Mouse (Mus musculus) liver, embryonic 15.5 days (tissue): ENCODE data around the gene Fam102a. TPM values are rescaled to one million over a fixed set of nuclear protein-coding genes. Genes with fewer than 3 reads are reported as not detected.

ENCODE experiments used
- ATAC-seq: fragments of 200-750 bp; cut with Nextera tagmentation; 2 replicates; pipeline ENCODE4 v1.8.0; 2017; ENCODE audit warnings: moderate number of reproducible peaks, mild to moderate bottlenecking, moderate library complexity; ENCODE audit not compliant: insufficient read depth
- H3K27ac ChIP-seq: fragments of 300-500 bp; sonication (generic); replicated peaks from 2 replicates; pipeline ENCODE4 v1.5.1; 2015; ENCODE audit warnings: mild to moderate bottlenecking, inconsistent platforms
- H3K27me3 ChIP-seq: fragments of 300-500 bp; sonication (generic); 2 replicates; pipeline ENCODE4 v1.6.1; 2015; ENCODE audit warnings: mild to moderate bottlenecking, inconsistent platforms
- H3K36me3 ChIP-seq: fragments of 300-500 bp; sonication (generic); replicated peaks from 2 replicates; pipeline ENCODE4 v1.6.1; 2015; ENCODE audit warnings: moderate library complexity, mild to moderate bottlenecking, inconsistent platforms
- H3K4me1 ChIP-seq: fragments of 300-500 bp; sonication (generic); replicated peaks from 2 replicates; pipeline ENCODE4 v1.6.1; 2015; ENCODE audit warnings: inconsistent platforms
- H3K4me2 ChIP-seq: fragments of 300-500 bp; sonication (generic); 2 replicates; pipeline ENCODE4 v1.6.1; 2015; ENCODE audit warnings: moderate library complexity, mild to moderate bottlenecking, inconsistent platforms
- H3K4me3 ChIP-seq: fragments of 300-500 bp; sonication (generic); replicated peaks from 2 replicates; pipeline ENCODE4 v1.5.1; 2015; ENCODE audit warnings: mild to moderate bottlenecking, inconsistent platforms
- H3K9ac ChIP-seq: fragments of 300-500 bp; sonication (generic); 2 replicates; pipeline ENCODE4 v1.6.1; 2015; ENCODE audit warnings: moderate library complexity, mild to moderate bottlenecking, inconsistent platforms
- H3K9me3 ChIP-seq: fragments of 300-500 bp; sonication (generic); replicated peaks from 2 replicates; pipeline ENCODE4 v1.6.1; 2016; ENCODE audit warnings: inconsistent platforms
- WGBS: fragments of 180-500 bp; shearing (Covaris S2); methylation state at CpG from one replicate; pipeline ENCODE4 v1.1.7; 2015; ENCODE audit warnings: mixed read lengths; ENCODE audit not compliant: insufficient replicate concordance; 5-methylcytosine and 5-hydroxymethylcytosine counted together
- polyA plus RNA-seq: library from polyadenylated mRNA; unstranded; fragments of >200 nt; fragmentation: Nextera tagmentation; extraction: Ambion mirVana; gene quantifications from 2 replicates; pipeline ENCODE4 v1.2.1, GENCODE M21; 2015

Fam102a gene
- polyA plus RNA-seq, 1 experiment from 2014 or later: 1.3 TPM

DNA sequence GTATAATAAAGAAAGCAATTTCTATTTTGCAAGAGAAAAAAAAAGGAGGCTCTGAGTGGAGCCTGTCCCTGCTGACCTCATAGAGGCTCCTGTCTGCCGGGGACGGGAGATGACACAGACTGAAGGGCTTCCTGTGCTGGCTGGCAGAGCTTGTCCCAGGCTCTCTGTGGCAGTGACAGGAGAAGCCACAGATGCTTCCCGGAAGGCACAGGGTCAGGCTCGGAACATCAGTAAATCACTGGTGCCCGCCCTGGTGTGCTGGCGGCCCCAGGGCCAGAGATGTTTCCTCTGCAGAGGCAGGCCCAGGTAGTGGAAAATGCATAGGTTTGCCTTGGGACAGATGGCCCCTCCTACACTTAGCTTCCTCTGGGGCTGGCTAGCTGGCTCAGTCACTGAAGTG lies 20.8 kb upstream of the Fam102a start:
- WGBS: 19% methylated on average over 6 of the region's 6 CpGs
- no peaks in the 10 kb centered on the region for H3K36me3 ChIP-seq
- H3K4me1 ChIP-seq: peaks cover 3% of the 10 kb centered on the region; the same call in 1 of the 2 replicates
- no peaks in the 10 kb centered on the region for H3K27me3 ChIP-seq
- ATAC-seq: no peak
- H3K27ac ChIP-seq: no peak overlapping the region
- no peak overlapping the region for H3K4me3 ChIP-seq
- no peaks in the 10 kb centered on the region for H3K9me3 ChIP-seq
- no peak overlapping the region for H3K9ac ChIP-seq
- no peak overlapping the region for H3K4me2 ChIP-seq

DNA sequence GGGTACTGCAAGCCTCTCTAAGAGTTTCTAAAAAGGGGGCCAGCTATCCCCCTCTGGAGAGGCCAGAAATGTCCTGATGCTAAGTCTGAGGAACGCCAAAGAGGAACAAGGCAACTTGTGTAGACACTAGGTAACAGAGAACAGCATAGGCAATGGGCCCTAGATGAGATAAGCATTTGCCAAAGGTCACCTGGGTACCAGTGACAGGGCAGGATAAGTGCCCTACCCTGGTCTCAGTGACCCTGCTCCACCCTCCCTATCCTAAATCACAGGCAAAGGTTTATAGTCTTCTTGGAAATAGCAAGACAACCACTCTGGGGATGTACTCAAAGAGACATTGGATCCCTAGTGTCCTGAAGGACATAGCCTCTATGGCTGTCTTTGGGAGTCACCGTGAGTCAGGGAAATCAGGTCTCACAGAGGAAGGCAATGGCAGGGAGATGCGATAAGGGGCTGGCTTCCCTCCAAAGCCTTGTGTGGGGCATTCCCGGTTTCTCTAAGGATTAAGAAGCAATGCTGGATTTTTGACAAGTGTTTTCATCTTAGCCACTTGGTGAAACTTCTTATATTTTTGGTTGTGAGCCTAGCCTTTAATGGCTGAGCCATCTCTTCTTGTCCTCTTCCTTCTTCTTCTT lies 17.8 kb upstream of the Fam102a start:
- no peak for ATAC-seq

DNA sequence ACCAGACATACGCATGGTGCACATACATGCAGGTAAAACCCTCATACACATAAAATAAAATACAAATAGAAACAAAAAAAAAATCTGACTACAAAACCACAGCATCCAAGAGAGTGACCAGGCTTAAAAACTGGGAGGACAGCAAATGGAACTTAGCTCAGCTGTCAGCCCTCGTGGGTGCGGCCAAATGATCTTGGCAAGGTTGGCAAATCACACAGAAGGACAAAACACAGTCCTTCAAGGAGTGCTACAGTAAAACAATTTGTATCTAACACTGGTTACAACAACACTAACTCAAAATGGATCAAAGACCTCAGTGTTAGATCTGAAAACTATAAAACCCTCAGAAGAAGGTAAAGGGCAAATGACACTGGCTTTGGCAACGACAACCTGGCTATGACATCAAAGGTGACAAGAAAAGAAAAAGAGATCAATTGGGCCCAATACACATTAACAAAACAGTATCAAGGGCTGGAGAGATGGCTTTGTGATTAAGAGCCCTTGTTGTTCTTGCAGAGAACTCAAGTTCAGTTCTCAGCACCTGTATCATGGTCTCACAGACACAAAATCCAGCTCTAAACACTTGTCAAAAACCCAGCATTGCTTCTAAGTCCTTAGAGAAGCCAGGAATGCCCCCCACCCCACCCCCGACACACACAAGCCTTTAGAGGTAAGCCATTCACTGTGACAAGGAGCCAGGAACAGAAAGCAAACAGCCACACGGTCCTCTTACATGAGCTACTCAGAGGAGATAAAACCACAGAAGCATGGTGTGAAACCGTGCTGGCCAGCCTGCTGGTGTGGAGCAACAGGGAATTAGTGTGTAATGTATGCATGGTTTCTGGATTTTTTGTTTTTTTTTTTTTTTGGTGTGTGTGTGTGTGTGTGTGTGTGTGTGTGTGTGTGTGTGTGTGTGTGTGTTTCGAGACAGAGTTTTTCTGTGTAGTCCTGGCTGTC lies 14.8 kb upstream of the Fam102a start:
- no peak overlapping the region for H3K27ac ChIP-seq
- no peaks in the 10 kb centered on the region for H3K9me3 ChIP-seq
- H3K9ac ChIP-seq: no peak overlapping the region
- H3K4me2 ChIP-seq: no peak overlapping the region
- WGBS: 49% methylated on average over 8 of the region's 8 CpGs
- no peaks in the 10 kb centered on the region for H3K27me3 ChIP-seq
- H3K36me3 ChIP-seq: no peaks in the 10 kb centered on the region
- H3K4me1 ChIP-seq: peaks cover 7% of the 10 kb centered on the region; the same call in 1 of the 2 replicates
- no peak overlapping the region for H3K4me3 ChIP-seq
- no peak for ATAC-seq

More for the DNA sequence above, 17.8 kb upstream of the Fam102a start:
- Histone ChIP-seq H3K27ac (no peak overlapping the region), H3K27me3 (no peaks in the 10 kb centered on the region), H3K9ac (no peak overlapping the region), H3K36me3 (no peaks in the 10 kb centered on the region), H3K4me2 (no peak overlapping the region), H3K9me3 (no peaks in the 10 kb centered on the region), H3K4me3 (no peak overlapping the region), H3K4me1 (0 out of 2 replicates have a peak, but pooled peaks cover 3% of the 10 kb centered on the region)
- WGBS: 66% methylated on average over 4 of the region's 4 CpGs

- Histone ChIP-seq H3K4me3 (no peak overlapping the region), H3K36me3 (no peaks in the 10 kb centered on the region), H3K27me3 (no peaks in the 10 kb centered on the region), H3K4me1 (peaks cover 12% of the 10 kb centered on the region; the same call in 1 of the 2 replicates), H3K27ac (no peak overlapping the region), H3K9me3 (no peaks in the 10 kb centered on the region), H3K9ac (no peak overlapping the region), H3K4me2 (no peak overlapping the region)
- ATAC-seq: peak; percentile 68
- 62% methylated on average over 13 of the region's 13 CpGs for WGBS
These were observed 10.5 kb upstream of the Fam102a start for GRCm38 (mm10) chr2:32524536-32525031.

GRCm38 (mm10) chr2:32525816-32526215 lies 9.3 kb upstream of the Fam102a start:
- Histone ChIP-seq H3K4me1 (peaks cover 12% of the 10 kb centered on the region; the same call in 1 of the 2 replicates), H3K4me3 (no peak overlapping the region), H3K27ac (no peak overlapping the region), H3K9ac (no peak overlapping the region), H3K9me3 (no peaks in the 10 kb centered on the region), H3K36me3 (no peaks in the 10 kb centered on the region), H3K27me3 (no peaks in the 10 kb centered on the region), H3K4me2 (no peak overlapping the region)
- no peak for ATAC-seq
- 73% methylated on average over 12 of the region's 12 CpGs for WGBS

GRCm38 (mm10) chr2:32527468-32527966 lies 7.6 kb upstream of the Fam102a start:
- Histone ChIP-seq H3K9me3 (no peaks in the 10 kb centered on the region), H3K9ac (no peak overlapping the region), H3K36me3 (no peaks in the 10 kb centered on the region), H3K27ac (no peak overlapping the region), H3K27me3 (no peaks in the 10 kb centered on the region), H3K4me3 (no peak overlapping the region), H3K4me1 (peaks cover 12% of the 10 kb centered on the region; the same call in 1 of the 2 replicates), H3K4me2 (no peak overlapping the region; the same call in 1 of the 2 replicates)
- ATAC-seq: no peak
- WGBS: 64% methylated on average over 14 of the region's 14 CpGs

DNA sequence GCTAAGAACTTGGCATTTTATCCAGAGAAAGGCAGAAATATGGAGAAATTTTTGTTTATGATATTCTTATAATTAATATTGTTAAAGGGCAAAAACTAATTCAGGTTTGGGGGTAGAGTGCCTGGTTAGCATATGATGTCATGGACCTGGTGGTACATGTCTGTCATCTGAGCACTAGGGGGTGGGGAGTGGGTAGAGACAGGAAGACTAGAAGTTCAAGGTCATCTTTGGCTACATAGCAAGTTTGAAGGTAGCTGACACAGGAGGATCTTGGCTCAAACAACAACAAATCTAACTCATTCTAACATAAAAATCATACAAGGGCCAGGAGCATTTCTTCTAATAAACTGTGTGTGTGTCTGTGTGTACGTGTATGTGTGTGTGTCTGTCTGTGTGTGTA lies 6.8 kb upstream of the Fam102a start:
- Histone ChIP-seq H3K4me1 (peaks cover 12% of the 10 kb centered on the region; the same call in 1 of the 2 replicates), H3K27me3 (peaks cover 3% of the 10 kb centered on the region), H3K9ac (no peak overlapping the region), H3K4me2 (no peak overlapping the region), H3K9me3 (no peaks in the 10 kb centered on the region), H3K36me3 (no peaks in the 10 kb centered on the region), H3K27ac (no peak overlapping the region), H3K4me3 (no peak overlapping the region)
- WGBS: 56% methylated on average over 1 of the region's 1 CpGs
- ATAC-seq: no peak

DNA sequence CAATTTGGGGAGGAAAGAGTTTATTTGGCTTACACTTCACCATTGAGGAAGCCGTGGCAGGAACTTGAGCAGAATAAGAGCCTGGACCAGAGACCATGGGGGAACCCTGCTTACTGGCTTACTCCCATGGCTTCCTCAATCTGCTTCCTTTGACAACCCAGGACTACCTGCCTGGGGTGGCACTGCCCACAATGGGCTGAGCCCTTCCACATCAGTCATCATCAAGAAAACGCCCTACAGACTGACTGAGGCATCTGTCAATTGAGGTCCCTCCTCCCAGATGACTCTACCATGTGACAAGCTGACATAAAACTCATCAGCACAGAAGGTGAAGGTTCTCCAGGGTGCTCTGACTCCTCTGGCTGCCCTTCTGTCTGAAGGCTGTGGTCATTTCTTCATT lies 4.7 kb upstream of the Fam102a start:
- Histone ChIP-seq H3K4me3 (no peak overlapping the region), H3K4me1 (peaks cover 19% of the 10 kb centered on the region), H3K4me2 (no peak overlapping the region), H3K36me3 (no peaks in the 10 kb centered on the region), H3K27ac (no peak overlapping the region), H3K9me3 (no peaks in the 10 kb centered on the region), H3K27me3 (peaks cover 19% of the 10 kb centered on the region), H3K9ac (no peak overlapping the region)
- 21% methylated on average over 2 of the region's 2 CpGs for WGBS
- ATAC-seq: no peak

DNA sequence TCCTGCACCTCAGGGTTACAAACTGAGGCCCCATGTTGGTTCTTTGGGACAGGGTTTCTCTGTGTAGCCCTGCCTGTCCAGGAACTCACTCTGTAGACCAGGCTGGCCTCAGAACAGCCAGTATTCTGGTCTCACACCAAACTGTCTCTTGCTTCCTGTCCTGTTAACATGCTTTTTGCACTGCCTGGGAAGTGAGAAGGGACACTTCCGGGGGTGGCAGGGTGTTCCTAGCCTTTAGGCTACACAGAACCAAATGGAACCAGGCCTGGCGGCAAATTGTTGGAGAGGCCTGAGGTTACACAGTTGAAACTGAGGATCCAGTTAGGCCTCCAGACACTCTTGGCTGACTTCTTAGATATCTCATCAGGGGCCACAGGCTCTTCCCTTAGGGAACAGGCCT lies 2.0 kb upstream of the Fam102a start:
- H3K4me1 ChIP-seq: peaks cover 38% of the 10 kb centered on the region
- H3K27ac ChIP-seq: no peak overlapping the region
- no peaks in the 10 kb centered on the region for H3K9me3 ChIP-seq
- no peak overlapping the region for H3K4me2 ChIP-seq
- no peak overlapping the region for H3K9ac ChIP-seq
- WGBS: 71% methylated on average over 2 of the region's 2 CpGs
- H3K27me3 ChIP-seq: peaks cover 46% of the 10 kb centered on the region
- no peaks in the 10 kb centered on the region for H3K36me3 ChIP-seq
- H3K4me3 ChIP-seq: no peak overlapping the region
- no peak for ATAC-seq

DNA sequence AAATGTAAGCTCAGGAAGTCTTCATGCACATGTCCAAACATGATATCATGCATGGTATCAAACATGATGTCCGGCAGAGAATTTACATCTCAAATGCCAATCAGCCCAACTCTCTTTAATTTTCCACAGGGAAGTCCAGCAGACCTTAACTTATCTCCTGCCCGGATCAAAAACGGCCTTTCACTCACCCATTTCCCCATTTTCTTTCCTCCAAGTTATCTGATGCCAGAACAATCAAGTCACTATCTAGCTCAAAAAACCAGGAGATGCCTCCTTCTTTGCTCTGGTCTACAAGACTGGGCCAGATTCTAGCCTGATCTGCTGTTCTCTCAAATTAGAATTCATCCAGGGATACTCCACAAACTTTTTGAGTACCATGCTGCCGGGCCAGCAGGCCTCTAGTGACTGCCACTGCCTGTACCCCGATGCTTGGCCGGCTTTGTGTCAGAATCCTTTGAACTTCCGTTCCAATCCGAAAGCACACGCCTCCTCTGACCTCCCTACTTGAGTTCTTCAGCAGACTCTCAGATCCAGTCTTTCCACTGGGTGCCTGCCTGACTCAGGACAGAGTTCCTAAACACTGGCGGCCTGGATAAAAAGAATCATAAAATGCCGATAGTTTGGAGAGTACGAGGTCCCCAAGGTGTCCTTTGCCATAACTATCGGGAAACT lies 935 bp upstream of the Fam102a start:
- Histone ChIP-seq H3K36me3 (no peaks in the 10 kb centered on the region), H3K27me3 (peaks cover 56% of the 10 kb centered on the region), H3K9me3 (no peaks in the 10 kb centered on the region), H3K4me3 (peak overlapping the region; percentile 78), H3K4me2 (peak overlapping the region; percentile 100), H3K27ac (peak overlapping the region; percentile 34), H3K9ac (peak overlapping the region; percentile 52), H3K4me1 (peaks cover 38% of the 10 kb centered on the region)
- no peak for ATAC-seq
- WGBS: 9% methylated on average over 13 of the region's 13 CpGs
